Mouse (Mus musculus) ES-Bruce4 (cell line): ENCODE measurements around the gene Vmn1r18. TPM values are rescaled to one million over a fixed set of nuclear protein-coding genes. Genes with fewer than 3 reads are reported as not detected.
"Not testable (repeated sequence)": the region's sequence is repeated elsewhere in the genome, so short reads cannot be mapped to it uniquely, and the experiment has no call there.

Source experiments
- H3K27ac ChIP-seq: 2 replicates; pipeline ENCODE4 v1.5.1; 2012; ENCODE audit warnings: low read length, inconsistent platforms; ENCODE audit not compliant: insufficient read depth
- H3K27me3 ChIP-seq: 2 replicates; pipeline ENCODE4 v1.6.1; 2012; ENCODE audit warnings: mild to moderate bottlenecking, low read length, inconsistent platforms; ENCODE audit not compliant: control insufficient read depth, poor library complexity, insufficient read depth, severe bottlenecking
- H3K36me3 ChIP-seq: 2 replicates; pipeline ENCODE4 v1.6.1; 2012; ENCODE audit warnings: inconsistent platforms, mild to moderate bottlenecking, low read length, moderate library complexity; ENCODE audit not compliant: control insufficient read depth, poor library complexity, insufficient read depth, severe bottlenecking
- H3K4me1 ChIP-seq: one replicate; pipeline ENCODE4 v1.8.1; 2011; ENCODE audit warnings: low read length; ENCODE audit not compliant: control insufficient read depth, insufficient read depth
- H3K4me3 ChIP-seq: 2 replicates; pipeline ENCODE4 v1.5.1; 2011; ENCODE audit warnings: low read depth, mild to moderate bottlenecking, low read length
- H3K9ac ChIP-seq: 2 replicates; pipeline ENCODE4 v1.6.1; 2012; ENCODE audit warnings: low read depth, mild to moderate bottlenecking, inconsistent platforms; ENCODE audit not compliant: poor library complexity, severe bottlenecking
- H3K9me3 ChIP-seq: replicated peaks from 2 replicates; pipeline ENCODE4 v1.6.1; 2012; ENCODE audit warnings: mild to moderate bottlenecking, low read length, inconsistent platforms; ENCODE audit not compliant: control insufficient read depth, poor library complexity, insufficient read depth, severe bottlenecking
- CTCF ChIP-seq: IDR thresholded peaks from one replicate; pipeline ENCODE4 v1.8.1; 2011; ENCODE audit warnings: low read depth, low read length
- EP300 ChIP-seq: IDR thresholded peaks from 2 replicates; pipeline ENCODE4 v1.6.1; 2011; ENCODE audit warnings: low read depth, low read length; ENCODE audit not compliant: insufficient read depth
- POLR2A ChIP-seq: IDR thresholded peaks from one replicate; pipeline ENCODE4 v1.8.1; 2011; ENCODE audit warnings: low read length; ENCODE audit not compliant: insufficient read depth
- polyA plus RNA-seq: library from polyadenylated mRNA; stranded (reverse); fragments of >200 nt; gene quantifications from 2 replicates; pipeline ENCODE4 v1.2.4, GENCODE M21; 2011; ENCODE audit warnings: low read depth; ENCODE audit not compliant: missing spikeins, insufficient read depth, insufficient read length

Vmn1r18 gene
- 0.05 and 0.09 TPM in 2 replicates for polyA plus RNA-seq

DNA sequence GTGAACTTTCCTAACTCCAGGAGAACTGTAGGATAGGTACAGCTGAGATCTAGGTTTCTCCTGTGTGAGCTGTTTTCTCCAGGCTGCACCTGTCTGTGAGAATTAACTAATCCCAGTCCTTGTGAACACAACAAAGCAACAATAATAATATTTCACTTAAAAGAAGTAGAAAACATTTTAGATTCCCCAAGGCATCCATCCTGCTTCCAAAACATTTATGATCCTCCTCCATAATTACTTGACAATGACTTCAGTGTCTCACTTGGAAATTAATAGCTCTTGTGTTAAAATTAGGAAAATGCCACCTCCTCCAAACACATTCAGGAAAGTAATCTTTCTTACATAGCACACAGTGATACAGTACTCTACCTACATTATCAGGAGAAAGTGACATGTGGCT lies at the start of gene Vmn1r18:
TSS of gene Vmn1r18 (minus strand) at position 101 of the 400 bp plus-strand sequence.
- no peaks in the 10 kb centered on the region for H3K9me3 ChIP-seq
- no peak for TF ChIP-seq CTCF
- TF ChIP-seq POLR2A = no peak
- TF ChIP-seq EP300 = no peak
- H3K27me3 ChIP-seq = no peaks in the 10 kb centered on the region
- no peak within 1 kb of the TSS for H3K9ac ChIP-seq
- H3K36me3 ChIP-seq = no peaks in the 10 kb centered on the region
- H3K27ac ChIP-seq = no peak within 1 kb of the TSS
- no peaks in the 10 kb centered on the region for H3K4me1 ChIP-seq
- no peak within 1 kb of the TSS for H3K4me3 ChIP-seq

DNA sequence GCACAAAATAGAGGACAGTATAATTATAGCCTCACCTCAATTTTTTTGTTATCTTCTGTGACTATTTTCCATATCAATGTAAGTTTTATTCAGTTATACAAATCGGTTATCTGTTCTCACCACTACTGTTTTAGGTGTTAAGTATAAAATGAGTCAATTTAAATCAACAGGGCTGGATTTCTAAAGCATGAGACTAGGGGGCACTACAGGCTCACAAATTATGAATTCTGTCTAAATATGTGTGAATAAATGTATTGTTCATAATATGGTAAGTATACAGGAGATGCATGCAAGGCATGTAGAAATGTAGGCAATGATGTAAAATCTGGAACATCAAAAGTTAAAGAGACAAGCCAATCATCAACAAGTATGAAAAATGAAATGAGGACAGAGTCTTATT lies 35.6 kb upstream of the Vmn1r18 start:
- no peak overlapping the region for H3K27ac ChIP-seq
- no peak overlapping the region for H3K9ac ChIP-seq
- H3K4me3 ChIP-seq = no peak overlapping the region
- H3K36me3 ChIP-seq = no peaks in the 10 kb centered on the region
- no peak for TF ChIP-seq CTCF
- no peak for TF ChIP-seq POLR2A
- TF ChIP-seq EP300 = no peak
- no peaks in the 10 kb centered on the region for H3K27me3 ChIP-seq
- H3K9me3 ChIP-seq = no peaks in the 10 kb centered on the region
- H3K4me1 ChIP-seq = no peaks in the 10 kb centered on the region

DNA sequence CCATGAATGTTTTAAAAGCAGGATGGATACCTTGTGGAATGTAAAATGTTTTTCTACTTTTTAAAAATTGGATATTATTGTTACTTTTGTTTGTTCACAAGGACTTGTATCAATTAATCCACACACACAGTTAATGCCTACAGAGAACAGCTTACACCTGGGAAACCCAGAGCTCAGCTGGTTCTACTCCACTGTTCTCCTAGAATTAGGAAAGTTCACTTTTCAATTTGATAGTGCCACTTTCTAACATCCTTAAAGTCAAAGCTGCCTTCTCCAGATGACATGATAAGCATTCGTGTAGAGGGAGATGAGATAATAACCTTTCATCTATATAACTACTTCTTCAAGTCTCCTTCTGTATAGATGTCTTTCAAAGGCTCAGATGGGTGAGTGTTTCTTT lies 33.0 kb upstream of the Vmn1r18 start, which contains the start of gene Vmn1r20:
TSS of gene Vmn1r20 (plus strand) at position 301 of the 400 bp plus-strand sequence.
- no peaks in the 10 kb centered on the region for H3K36me3 ChIP-seq
- no peak for TF ChIP-seq CTCF
- TF ChIP-seq POLR2A = no peak
- TF ChIP-seq EP300 = no peak
- H3K9ac ChIP-seq = no peak within 1 kb of the TSS
- no peaks in the 10 kb centered on the region for H3K4me1 ChIP-seq
- no peak within 1 kb of the TSS for H3K27ac ChIP-seq
- no peak within 1 kb of the TSS for H3K4me3 ChIP-seq
- H3K9me3 ChIP-seq = no peaks in the 10 kb centered on the region
- no peaks in the 10 kb centered on the region for H3K27me3 ChIP-seq

DNA sequence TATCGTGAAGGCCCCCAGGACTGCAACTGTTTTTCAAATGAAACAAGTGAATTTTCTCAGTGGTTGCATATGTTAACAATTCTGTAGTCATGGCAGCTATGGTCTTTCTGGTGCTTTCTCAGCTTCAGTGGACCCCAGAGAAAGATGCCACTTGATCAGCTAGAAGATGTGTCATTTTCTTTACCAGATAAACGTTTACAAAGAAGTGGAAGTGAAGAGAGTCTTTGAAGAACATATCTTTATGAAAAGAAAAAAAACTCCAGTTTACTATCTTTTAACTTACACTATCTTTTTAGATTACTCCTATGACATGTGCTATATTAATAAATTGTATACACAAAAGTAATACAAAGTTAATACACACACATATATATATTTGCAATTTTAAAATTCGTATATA lies 7.9 kb upstream of the Vmn1r18 start, which contains the start of gene Vmn1r19:
TSS of gene Vmn1r19 (plus strand) at position 301 of the 400 bp plus-strand sequence.
- H3K4me1 ChIP-seq = not testable (repeated sequence)

DNA sequence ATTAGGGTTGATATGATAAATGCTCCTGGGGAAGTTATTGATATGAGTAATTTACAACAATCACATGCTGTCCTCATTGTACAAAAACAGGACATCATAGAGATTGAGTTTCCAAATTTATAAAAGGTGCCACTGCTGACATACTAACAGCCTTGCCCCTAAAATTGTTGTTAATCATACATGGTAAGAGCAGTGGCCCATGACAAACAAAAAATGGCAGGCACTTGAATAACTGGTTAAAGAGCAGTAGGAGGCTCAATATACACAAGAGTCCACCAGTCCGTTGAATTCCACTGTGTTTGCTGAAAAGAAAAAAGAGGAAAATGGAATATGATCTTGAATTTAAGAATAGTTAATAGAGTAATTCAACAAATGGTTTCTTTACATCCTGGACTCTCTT lies 28.1 kb downstream of the Vmn1r18 start:
- H3K4me1 ChIP-seq = no peaks in the 10 kb centered on the region
- no peak overlapping the region for H3K4me3 ChIP-seq
- H3K27me3 ChIP-seq = no peaks in the 10 kb centered on the region
- H3K9me3 ChIP-seq = no peaks in the 10 kb centered on the region
- no peaks in the 10 kb centered on the region for H3K36me3 ChIP-seq
- no peak overlapping the region for H3K27ac ChIP-seq
- TF ChIP-seq EP300 (no peak), POLR2A (no peak), CTCF (no peak)
- H3K9ac ChIP-seq = no peak overlapping the region

More for the DNA sequence above, 7.9 kb upstream of the Vmn1r18 start, which contains the start of gene Vmn1r19:
- not testable (repeated sequence) for H3K4me3 ChIP-seq, H3K27me3 ChIP-seq, H3K9me3 ChIP-seq, H3K27ac ChIP-seq, H3K9ac ChIP-seq, H3K36me3 ChIP-seq

DNA sequence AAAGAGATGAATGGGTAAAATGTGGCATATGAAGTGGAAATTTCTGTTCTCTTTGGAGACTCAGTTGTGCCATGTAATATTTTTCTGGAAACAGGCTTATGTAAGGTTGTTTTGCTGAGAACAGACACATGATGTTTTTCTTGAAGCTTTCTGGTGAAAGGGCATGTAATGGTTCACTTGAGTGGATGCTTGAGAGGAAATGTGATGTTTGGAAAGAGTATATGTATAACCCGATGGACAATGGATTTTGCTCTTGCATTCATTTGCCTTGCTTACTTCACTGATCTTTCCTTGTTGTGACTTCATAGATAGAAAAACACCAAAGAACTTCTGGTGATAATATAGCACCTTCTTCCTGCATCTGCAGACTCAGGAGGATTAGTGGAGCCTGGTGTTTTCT lies 29.7 kb downstream of the Vmn1r18 start:
- not testable (repeated sequence) for H3K9ac ChIP-seq, H3K36me3 ChIP-seq, H3K4me3 ChIP-seq, H3K27me3 ChIP-seq, H3K4me1 ChIP-seq, H3K9me3 ChIP-seq, H3K27ac ChIP-seq

DNA sequence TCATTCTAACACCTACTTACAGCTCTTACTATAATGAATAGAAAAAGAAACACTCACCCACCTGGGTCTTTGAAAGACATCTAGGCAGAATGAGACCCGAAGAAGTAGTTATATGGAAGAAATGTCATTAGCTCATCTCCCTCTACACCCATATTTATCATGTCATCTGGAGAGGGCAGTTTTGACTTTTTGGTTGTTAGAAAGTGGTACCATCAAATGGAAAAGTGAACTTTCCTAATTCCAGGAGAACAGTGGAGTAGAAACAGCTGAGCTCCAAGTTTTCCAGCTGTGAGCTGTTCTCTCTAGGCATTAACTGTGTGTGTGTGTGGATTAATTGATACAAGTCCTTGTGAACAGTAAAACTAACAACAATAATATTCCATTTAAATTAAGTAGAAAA lies 32.0 kb downstream of the Vmn1r18 start, which contains the start of gene Vmn1r17:
TSS of gene Vmn1r17 (minus strand) at position 101 of the 400 bp plus-strand sequence.
- TF ChIP-seq POLR2A = no peak
- no peak for TF ChIP-seq CTCF
- no peak for TF ChIP-seq EP300
- H3K36me3 ChIP-seq = no peaks in the 10 kb centered on the region
- no peaks in the 10 kb centered on the region for H3K27me3 ChIP-seq
- no peaks in the 10 kb centered on the region for H3K4me1 ChIP-seq
- H3K9ac ChIP-seq = no peak within 1 kb of the TSS
- no peaks in the 10 kb centered on the region for H3K9me3 ChIP-seq
- no peak within 1 kb of the TSS for H3K27ac ChIP-seq
- H3K4me3 ChIP-seq = no peak within 1 kb of the TSS
